Mouse (Mus musculus) retina, postnatal 7 days (tissue): Measurements from ENCODE around the gene Vmn2r103.

Experiments
- DNase-seq: peaks from one replicate; pipeline ENCODE4 v3.0.0-alpha.2; 2012; ENCODE audit warnings: low read depth, low spot score

Gene Vmn2r103

DNA sequence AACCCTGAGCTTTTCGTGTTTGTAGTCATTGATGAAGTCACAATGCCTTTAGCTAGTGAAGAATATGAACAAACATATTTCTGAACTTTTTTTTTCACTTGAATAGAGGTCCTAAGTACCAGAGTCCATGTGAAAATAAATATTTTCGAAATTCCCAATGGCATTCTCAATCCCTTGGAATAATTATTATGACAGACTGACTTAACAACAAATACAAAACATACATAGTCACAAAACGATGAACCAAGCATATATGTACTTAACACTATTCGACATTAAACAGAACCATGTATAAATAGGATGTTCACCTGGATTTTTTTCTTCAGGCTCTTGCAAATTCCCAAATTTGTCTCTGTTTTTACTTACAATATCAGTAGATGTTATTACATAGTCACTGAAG, at the start of gene Vmn2r103:
Gene Vmn2r103 (plus strand): TSS at position 301 of the 400 bp plus-strand sequence.
- no peak for DNase-seq

DNA sequence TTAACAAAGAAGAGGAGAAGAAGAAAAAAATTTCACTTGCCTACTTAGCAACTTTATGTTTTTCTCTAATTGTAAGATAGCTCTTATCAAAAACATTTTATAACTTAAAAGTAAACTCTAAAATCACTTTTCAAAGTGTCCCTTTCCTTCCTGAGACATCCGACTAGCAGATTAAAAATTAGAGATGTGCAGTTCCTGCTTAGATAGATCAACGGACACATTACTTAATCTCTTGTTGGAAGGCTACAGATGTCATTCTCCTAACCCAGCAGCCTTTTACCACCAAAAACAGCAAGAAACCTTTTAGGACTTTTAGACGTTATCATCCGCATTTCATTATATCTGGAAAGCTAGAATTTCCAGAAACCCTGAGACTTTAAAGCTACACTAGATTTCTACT, 5.8 kb downstream of the Vmn2r103 start:
- DNase-seq: no peak

DNA sequence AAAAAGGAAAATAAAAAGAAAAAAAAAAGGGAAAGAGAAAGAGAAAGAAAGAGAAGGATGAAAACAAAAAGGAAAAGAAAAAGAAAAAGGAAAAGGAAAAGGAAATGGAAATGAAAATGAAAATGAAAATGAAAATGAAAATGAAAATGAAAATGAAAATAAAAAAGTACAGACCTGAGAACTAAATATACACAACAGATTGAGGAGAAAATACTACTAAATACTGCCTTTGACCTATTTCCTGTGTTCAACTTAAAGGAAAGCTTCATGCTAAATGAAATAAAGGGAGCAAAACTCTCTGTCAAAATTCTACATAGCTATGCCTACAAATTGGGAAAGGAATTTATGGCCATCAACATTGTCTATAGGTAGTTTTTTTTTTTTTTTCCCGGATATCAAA, 16.1 kb downstream of the Vmn2r103 start:
- no peak for DNase-seq
